Mouse (Mus musculus) gonadal fat pad, adult 2 months (tissue): ENCODE results near the gene Hspe1. TPM values are rescaled to one million over a fixed set of nuclear protein-coding genes. Genes with fewer than 3 reads are reported as not detected.
"Not testable (repeated sequence)": the region's sequence is repeated elsewhere in the genome, so short reads cannot be mapped to it uniquely, and the experiment has no call there.

Experiments
- DNase-seq: peaks from one replicate; pipeline ENCODE4 v3.0.0-alpha.2; 2012; ENCODE audit warnings: low read depth
- polyA plus RNA-seq: library from polyadenylated mRNA; depleted of rRNA; stranded (reverse); fragments of >200 nt; gene quantifications from 2 replicates; pipeline ENCODE4 v1.2.3, GENCODE M21; 2012; rRNA removed

Gene Hspe1
- polyA plus RNA-seq = 23.7 and 29.1 TPM in 2 replicates

DNA sequence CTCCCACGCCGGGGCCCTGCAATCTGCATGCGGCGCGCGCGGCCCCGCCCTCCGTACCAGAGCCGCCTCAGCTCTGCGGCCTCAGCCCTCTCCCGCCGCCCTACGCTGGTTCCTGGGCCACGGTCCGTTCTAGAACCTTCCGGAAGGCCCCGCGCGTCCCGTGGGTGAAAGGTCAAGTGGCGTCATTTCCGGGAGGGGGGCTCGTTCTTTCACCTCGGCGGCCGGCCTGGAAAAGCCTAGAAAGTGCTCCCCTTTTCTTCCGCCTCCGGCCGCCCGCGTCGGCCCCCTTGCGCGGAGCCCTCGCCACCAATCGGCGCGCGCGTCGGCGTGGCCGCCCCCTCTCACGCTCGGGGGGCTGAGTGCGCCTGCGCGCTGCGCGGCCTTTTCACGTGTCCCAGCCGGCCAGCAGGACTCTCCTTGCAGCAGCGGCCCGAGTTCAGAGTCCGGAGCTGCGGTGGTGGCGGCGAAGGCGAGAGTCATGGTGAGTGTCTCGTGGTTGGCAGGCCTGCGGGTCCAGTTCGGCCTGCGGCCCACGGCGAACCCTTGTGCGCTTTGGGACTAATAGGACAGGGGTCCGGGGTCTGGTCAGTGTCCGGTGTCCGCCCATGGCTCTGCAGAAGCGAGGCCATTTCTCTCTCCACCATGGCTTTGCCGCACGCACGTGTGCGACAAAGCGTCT is at the start of gene Hspe1, which contains the start of gene Hspd1:
Gene Hspe1, plus strand, starts transcription at position 201 of the 679 bp plus-strand sequence.
Gene Hspd1, minus strand, starts transcription at position 312 of the 679 bp plus-strand sequence.
- DNase-seq = no peak

DNA sequence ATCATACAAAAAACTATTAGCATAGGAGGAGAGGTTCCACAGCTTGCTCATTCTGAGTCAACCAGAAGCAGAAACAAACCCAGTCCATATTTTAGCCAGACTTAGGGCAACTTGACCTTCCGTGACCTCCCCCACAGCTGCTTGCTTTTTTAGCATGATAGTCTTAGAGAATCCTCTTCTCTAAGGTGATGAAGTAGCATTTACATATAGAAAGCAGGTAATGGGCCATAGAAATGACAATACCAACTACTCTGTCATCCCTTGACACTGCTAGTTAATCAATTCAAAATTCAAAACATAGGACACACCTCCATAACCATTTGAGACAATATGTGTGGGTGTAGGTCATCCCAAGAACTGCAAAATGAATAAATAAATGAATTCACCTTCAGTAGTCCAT is 48.0 kb upstream of the Hspe1 start:
- no peak for DNase-seq

DNA sequence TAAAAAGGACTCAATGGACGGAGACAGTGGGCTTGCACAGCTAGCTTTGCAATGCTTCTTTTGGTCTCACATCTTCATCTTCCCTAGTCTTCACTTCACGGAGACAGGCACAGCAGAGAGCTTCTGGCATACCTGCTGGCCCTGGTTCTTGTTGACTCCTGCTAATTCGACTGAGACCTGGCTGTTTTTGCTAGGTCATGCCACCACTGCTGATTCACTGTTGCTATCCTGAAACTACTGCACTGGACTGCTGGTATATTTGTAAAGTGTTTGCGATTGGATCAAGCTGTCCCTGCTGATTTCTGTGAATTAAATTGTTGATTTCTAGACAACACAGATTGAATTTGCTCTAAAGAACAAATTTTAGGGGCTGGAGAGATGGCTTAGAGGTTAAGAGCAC is 46.2 kb upstream of the Hspe1 start:
- no peak for DNase-seq

DNA sequence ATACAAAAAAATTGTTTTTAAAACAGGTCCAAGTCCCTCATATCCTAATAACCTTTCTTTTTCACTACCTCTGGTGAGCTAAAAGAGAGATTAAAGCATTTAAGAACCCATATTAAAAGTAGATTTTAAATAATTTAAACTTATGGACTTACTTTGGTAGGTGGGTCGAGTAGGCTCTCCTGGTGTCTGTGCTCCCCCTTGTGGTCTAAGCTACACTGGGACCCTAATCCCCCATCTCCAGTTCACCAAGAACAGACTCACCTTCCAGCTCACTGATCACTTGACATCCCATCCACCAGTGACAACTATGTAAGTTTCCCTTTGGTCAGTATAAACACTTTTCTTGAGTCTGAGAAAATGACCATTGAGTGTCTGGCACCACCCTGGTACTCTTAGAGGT is 45.7 kb upstream of the Hspe1 start:
- no peak for DNase-seq

DNA sequence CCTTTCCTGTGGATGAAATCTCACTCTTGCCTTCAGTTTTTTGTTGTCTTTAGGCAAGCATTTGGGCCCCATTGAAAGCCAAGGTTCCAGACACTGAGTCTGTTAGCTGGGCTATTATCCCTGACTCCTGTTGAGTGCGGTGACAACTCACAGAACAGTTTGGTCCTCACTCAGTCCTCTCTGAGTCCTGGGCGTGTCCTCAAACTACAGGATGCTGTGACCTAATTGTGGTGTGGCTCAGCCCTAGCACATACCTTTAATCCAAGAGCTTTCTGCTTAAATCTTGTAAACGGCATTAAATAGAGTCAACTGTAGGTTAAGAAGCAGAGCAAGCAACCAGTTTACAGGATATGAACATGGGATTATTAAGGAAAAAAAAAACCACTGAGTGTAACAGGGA is 44.8 kb upstream of the Hspe1 start:
- DNase-seq = no peak

DNA sequence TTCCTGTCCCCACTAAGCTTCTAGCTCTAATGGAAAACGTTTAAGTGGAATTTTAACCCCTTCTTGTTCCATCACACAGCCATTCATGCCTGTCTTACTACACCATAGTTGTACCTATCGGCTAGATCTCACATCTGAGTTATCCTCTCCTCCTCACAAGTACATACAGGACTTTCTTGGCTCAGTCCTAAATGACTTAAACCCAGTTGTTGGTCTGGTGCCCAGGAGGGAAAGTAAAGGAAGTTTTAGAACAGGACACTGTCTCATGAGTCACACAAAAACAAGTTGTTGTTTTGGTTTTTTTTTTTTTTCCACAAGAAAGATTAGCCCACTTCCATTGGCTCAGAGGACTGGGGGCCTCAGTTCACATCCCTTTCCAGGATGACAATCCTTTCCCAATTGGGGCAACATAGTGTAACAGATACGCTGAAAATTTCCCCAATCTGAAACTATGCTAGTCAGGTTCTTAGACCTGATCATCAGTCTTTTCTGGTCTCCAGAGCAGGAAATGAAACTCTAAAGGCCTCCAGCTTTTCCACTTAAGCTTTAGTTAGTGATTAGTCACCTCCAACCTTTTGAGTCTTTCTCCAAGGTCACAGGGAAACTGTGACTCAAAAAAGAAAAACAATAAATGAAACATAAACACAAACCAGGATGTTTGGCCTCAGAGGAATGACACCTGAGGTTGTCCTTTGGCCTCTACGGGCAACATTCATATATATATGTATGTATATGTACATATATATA is 38.9 kb upstream of the Hspe1 start:
- peak; percentile 88 for DNase-seq

DNA sequence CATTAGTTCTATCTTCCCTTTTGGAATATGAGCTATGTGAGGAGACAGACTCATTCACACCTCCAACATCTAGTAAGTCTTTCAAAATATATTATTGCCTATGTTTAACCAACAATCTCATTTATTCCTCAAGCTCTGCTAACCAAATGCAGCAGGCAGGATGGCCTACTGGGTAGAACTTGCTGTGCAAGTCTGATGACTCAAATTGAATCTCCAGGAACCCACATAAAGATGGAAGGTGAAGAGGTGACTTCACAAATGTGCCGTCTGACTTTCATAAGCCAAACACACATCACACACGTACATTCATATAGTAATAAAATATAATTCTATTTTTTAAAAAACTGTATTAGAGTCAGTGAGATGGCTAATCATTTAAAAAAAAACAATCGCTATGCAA is 36.3 kb upstream of the Hspe1 start:
- no peak for DNase-seq

DNA sequence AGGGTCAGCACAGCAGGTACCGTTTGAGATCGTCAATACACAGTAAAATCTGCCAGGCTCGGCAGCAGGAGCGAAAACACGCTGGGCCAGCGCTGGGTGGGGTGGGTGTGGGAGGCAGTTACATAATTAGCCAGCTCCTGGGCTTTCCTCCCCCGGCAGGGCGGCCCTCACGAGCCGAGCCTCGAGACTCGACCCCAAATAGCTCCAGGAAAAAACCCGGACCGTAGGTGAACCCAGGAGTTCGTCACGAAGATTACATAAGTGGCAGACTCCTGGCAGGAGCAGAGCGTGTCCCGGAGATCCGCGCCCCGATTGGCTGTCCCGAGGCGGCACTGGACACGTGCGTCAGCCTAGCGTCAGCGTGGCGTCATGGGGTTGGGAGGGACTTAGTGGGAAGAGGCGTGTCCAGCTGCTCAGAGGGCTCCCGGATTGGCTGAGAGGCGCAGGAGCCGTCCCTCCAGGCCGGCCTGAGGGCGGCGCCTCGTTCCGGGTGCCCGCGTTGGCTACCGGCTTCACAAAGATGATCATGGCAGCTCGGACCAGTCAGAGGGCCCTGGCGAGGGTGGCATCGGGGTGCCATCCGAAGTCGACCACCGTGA is 35.5 kb upstream of the Hspe1 start, which contains the start of gene Coq10b:
Gene Coq10b, plus strand, starts transcription at position 416 of the 599 bp plus-strand sequence.
- DNase-seq = peak; percentile 81

DNA sequence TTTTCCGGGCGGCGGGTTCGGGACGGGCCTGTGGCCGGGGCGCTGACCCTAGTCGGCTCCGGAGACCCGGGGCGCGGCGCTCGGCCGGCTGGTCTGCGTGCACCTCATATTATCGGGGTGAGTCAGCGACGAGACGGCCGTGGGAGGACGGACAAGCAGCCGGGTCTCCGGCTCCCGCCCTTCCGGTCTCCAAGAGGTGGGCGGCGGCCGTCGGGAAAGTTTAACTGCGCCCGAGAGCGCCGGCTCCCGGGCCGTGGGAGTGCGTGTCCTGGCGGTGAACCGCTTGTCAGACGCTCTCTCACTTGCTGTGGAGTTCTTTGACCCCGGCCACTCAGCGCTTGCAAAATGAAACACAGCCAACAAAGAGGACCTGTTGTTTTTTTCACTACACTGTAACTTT is 34.9 kb upstream of the Hspe1 start:
- no peak for DNase-seq

DNA sequence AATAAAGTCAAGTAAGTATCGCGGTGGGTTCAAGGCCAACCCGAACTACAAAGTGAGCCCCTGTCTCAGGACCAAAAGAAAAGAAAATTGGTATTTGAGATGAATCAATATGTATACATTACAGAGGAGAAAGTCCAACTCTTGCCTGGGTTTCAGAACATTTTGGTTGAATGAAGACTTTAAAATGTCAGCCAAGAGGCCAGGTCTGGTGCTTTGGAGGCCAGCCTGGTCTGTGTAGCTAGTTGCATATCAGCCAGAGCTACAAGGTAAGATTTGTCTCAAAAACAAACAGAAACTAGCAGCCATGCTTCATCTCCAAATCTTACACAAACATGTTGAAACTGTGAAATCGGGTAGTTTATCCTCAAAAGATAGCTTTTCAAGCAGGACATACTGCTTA is 34.3 kb upstream of the Hspe1 start:
- DNase-seq = no peak

DNA sequence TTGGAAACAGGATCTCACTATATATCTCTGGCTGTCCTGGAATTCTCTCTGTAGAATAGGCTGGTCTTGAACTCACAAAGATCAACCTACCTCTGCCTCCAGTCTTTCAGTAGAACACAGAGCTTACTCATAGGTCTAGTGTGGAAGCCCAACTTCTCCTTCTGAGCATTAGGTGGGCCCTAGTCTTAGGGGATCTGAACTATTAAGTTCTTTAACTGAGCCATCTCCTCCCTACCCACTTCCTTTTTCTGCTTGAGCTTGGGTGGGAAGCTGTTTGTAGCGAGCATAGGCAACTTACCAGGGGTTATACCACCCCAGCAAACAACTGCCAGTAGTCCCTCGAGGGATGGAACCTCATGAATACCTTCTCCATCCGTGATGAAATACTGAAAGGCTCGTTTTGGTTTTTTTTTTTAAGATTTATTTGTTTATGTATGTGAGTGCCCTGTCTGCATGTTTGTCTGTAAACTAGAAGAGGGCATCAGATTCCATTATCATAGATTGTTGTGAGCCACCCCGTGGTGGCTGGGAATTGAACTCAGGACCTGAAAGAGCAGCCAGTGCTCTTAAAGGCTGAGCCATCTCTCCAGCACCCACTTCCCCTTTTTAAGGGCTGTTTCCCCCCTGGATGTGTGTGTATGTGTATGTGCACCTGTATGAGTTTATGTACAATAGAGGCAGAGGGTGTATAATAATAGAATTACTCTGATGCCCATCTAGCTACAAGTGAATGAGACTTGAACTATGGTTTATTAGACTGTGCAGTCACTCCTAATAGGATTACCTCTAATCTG is 32.4 kb upstream of the Hspe1 start:
- DNase-seq = no peak

DNA sequence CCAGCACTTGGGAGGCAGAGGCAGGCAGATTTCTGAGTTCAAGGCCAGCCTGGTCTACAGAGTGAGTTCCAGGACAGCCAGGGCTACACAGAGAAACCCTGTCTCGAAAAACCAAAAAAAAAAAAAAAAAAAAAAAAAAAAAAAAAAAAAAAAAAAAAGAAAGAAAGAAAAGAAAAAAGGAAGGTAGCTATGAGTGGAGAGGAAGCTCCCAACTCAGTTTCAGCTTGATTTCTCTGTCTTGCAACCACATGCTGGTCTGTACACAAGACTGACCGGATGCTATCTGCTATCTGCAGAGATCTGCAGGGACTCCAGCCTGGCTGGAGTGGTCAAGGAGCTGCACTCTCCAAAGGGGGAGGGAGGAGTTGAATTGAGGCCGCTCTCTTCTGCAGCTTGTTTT is 29.5 kb upstream of the Hspe1 start:
- DNase-seq = not testable (repeated sequence)

DNA sequence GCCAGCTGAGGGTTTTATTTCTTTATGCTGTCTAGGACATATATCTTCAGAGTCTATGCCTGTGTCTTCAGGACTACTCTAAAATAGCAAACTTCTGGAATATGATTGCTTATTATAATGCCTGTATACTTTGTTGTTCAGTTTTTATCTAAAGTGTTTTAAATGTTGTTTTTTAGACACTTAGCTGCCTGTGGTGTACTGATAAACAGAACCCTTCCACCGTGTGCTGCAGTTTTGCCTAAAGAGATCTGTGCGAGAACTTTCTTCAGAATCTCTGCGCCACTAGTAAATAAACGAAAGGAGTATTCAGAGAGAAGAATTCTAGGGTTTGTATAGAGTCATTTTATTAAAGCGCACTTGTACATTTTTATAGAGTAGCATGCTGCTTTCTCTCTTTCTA is 26.8 kb upstream of the Hspe1 start:
- no peak for DNase-seq

DNA sequence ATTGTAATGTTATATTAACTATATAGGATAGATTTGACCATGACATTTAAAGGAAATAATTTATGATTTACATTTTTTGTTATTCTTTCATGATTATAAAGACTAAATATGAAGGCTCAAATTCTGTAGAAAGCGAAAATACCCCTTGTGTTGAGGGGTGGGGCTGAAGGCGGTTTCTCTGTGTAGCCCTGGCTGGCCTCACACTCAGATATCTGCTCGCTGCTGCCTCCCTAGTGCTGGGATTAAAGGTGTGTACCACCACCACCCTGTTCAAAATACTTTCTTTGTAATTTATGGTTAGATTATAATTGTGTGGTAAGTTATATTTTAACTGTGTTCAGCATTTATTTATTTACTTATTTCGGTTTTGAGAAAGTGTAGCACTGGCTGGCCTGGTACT is 26.2 kb upstream of the Hspe1 start:
- no peak for DNase-seq

DNA sequence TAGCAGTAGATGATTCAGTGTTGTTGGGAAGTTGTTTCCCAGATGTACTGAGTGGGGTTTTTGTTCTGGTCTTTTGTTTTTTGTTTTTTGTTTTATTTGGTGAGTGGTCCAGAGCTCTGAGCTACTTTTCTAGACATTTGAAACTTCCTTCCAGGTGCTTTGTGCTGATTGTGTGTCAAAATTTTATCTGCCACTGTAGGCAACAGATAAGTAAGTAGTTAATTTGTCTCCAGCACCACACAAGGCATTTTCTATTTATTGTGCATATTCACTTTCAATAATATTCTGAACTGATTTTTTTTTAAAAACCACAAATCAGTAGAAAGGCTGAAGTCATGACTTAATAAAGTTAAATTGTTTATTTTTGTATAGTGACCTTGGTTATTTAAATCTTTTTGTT is 15.6 kb upstream of the Hspe1 start:
- DNase-seq = not testable (repeated sequence)

DNA sequence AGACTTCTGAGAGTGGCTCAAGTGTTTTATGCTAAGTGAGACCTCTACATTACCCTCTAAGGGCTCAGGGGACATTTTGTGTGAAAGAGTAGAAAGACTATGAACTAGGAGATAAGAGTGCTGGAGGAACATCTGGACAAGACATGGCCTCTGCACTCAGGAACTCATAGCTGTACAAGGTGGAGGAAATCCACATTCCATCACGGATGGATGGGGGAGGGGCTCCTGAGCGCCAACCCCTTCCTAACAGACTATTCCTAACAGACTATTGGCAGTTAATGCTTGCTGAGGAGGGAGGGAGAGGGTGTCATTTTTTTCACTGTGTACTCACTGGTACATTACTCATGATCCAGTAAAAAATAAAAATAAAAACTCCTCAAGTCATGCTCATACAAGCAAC is 13.2 kb upstream of the Hspe1 start:
- DNase-seq = no peak

DNA sequence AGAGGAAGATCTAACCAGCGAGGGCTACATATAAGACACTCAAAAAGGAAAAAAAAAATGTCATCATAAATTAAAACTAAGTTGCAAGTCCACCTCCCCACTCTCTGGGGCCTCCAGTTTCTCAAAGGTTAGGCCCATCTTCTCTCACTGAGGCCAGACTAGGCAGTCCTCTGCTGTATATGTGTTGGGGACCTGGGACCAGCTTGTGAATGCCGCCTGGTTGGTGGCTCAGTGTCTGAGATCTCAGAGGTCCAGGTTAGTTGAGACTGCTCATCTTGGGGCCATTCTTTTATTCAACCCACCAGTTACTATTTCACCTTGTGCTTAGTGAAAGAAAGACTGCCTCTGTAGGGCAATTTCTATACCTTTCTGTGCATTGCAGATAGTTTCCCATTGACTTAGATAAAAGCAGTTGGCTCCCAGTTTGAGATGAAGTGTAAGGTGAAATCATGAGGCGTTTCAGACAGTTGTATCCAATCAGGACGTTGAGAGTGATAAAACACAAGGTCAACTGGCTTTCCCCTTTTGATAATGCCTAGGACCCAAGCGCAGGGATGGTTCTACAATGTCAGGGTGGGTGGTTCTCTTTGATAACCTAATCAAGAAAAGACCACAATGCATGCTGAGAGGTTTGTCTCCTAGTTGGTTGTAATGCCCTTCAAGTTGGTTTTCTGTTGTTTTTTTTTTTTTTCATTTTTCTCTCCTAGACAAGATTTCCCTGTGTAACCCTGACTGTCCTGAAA is 12.1 kb upstream of the Hspe1 start:
- DNase-seq = no peak

DNA sequence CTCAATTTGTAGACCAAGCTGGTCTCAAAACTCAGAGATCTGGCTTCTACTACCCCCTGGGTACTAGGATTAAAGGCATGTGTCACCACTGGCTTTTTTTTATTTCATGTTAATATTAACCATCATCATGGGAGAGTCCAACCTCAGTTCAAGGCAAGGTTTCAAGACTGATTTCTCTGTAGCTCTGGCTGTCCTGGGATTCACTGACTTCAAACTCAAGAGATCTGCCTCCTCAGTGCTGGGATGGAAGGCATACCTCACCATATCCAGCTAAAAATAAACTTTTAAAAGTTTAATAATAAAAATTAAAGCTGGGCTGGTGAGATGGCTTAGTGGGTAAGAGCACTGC is 11.6 kb upstream of the Hspe1 start:
- DNase-seq = no peak

DNA sequence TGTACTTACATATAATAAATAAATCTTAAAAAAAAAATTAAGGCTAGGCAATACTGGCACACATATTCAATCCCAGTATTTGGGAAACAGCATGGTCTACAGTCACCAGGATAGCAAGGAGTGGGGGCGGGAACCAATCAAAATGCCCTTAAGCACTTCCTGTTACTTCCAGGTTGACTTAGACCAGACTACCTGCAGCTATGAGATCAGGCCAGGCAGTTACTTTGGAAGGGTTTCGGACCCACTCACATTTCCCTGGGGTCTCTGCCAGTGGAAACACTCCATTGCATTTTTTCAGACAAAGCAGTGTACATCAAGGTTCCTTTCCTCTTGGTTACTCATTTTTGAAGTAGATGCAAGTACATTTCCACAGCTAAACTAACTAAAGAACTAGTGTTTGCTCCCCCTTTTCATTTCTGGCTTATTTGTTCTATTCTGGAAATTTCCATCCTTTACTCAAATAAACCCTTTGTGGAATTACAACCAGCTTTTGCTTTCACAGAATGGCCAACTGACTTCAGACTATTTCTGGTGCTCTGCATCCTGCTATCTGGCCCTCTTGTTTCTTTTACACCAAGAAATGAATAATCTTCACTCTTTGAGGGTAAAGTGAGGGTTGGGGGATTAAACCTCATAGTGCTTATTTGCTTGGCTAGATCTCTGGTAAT is 10.9 kb upstream of the Hspe1 start:
- DNase-seq = no peak

DNA sequence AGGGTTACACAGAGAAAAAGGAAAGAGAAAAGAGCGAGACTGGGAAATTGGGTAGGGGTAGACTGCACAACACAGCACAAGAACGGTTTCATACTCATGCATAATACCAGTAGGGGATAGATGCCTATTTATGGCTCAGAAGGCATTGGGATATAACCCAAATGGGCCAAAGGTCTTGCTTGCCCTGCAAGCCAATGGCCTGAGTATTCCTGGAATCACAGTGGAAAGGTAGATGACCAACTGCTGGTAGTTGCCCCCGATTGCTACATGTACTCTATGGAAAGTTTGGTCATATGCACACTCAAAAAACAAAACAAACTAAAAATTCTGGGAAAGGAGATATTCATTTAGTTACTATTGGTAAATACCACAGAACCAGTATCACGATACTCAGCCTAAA is 8.3 kb upstream of the Hspe1 start:
- DNase-seq = no peak

DNA sequence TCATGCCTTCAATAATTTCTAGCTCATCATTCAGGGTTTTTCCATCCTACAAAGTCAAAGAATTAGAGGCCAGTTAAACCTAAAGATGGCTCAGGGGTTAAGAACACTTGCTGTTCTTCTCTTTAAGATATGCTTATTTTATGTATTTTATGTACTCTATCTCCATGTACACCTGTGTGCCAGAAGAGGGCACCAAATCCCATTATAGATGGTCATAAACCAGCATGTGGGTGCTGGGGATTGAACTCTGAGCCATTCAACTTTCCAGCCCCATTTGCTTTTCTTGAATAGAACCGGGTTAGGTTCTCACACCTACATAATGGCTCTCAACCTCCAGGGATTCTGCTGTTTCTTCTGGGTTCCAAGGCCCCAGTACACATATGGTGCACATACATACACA is 5.8 kb upstream of the Hspe1 start:
- DNase-seq = no peak
